Mouse (Mus musculus): ENCODE measurements around the gene Gpr68.

Gpr68 gene

GRCm38 (mm10) chr12:100841211-100841792 lies 66.7 kb downstream of the Gpr68 start:
- in situ Hi-C loops (cut with MboI; ENCODE audit: low sequenced_read_pairs) = loop anchor here (5.0 to 25.0 kb wide), 2 partner anchors 264 to 679 kb away; partner anchors contain the start of gene Nrde2

- in situ Hi-C loops (cut with MboI; ENCODE audit: low sequenced_read_pairs) = loop anchor here (5.0 to 25.0 kb wide), 2 partner anchors 263 to 678 kb away; partner anchors contain the start of gene Nrde2
These were observed 68.1 kb downstream of the Gpr68 start for GRCm38 (mm10) chr12:100839926-100840325.

DNA sequence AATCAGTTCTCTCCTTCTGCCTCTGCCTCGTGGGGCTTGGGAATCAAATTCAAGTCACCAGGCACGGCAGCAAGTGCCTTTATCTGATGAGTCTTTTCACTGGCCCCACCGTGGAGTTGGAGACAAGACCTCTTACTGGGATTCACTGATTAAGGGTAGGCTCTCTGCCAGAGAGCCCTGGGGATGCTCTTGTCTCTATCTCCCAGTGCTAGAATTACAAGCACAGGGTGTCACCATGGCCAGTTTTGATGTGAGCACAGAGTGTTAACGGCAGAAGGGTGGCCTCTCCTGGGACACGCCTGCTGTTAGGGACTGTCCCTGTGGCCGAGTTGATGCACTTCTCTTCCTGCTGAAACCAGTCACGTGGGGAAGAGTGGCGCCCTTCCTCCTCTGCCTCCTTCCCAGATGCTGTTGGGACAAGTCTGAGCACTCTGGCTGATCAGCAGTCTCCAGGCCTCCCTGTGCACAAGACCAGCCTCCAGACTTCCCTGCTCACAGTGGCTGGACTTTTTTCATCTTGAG lies 68.9 kb downstream of the Gpr68 start:
- in situ Hi-C loops (cut with MboI; ENCODE audit: low sequenced_read_pairs) = loop anchor here (25.0 kb wide), 1 partner anchor 677 kb away; the partner anchor contains the start of gene Nrde2

- in situ Hi-C loops (cut with MboI; ENCODE audit: low sequenced_read_pairs) = loop anchor here (25.0 kb wide), 1 partner anchor 675 kb away; the partner anchor contains the start of gene Nrde2
These were observed 70.8 kb downstream of the Gpr68 start for GRCm38 (mm10) chr12:100837208-100837607.

DNA sequence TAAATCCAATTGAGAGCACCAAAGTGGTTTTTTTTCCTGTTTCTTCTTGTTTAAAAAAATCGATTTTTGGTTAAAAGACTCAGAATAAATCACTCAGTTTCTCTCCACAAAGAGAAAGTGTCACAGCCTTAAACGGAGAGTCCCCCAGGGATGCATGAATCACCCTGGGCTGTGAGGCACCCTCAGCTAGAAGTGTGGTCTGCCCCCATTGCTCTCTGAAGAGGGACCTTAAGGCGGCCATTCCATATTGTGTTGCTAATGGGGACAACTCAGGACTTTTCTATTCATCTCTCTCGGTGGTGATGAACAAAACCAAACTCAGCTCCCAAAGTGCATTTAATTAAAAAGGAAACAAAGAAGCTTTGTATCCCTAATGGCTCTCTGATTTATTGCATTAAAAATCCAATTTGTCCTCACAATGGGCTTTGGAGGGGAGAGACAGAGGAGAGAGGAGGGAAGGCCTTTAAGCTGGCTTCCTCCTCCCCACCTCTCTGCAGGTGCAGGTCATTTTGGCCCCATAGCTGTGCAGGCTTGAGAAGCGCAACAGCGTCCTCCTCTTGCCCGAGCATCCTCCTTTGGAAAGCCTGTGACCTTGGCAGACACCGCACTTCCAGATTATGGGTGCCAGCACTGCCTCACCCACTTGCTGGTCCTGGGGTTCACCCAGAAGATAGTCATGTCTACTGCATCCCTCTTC lies 76.2 kb downstream of the Gpr68 start:
- in situ Hi-C loops (cut with MboI; ENCODE audit: low sequenced_read_pairs) = loop anchor here (25.0 kb wide), 1 partner anchor 669 kb away; the partner anchor contains the start of gene Nrde2

DNA sequence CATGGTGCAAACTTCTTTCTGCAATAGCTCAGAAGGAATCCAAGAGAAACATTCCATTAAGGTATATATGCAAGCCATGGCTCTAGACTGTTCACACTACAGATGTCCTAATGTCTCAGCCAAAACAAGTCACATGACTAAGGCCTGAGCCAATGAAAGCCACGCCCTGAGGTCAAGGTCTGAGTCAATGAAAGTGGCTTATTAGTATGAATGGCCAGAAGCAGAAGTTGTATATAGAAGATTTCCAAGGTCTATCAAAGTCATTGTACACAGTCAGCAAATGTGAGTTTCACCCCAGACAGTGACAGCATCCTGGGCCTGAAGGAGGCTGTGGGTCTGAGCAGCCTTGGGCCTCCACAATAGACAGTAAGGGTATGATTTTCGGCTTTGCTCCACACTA lies 77.0 kb downstream of the Gpr68 start:
- in situ Hi-C loops (cut with MboI; ENCODE audit: low sequenced_read_pairs) = loop anchor here (25.0 kb wide), 1 partner anchor 669 kb away; the partner anchor contains the start of gene Nrde2

Data from CH12F3 (cell line).